Mouse (Mus musculus): ENCODE results near the gene Cisd1.

DNA sequence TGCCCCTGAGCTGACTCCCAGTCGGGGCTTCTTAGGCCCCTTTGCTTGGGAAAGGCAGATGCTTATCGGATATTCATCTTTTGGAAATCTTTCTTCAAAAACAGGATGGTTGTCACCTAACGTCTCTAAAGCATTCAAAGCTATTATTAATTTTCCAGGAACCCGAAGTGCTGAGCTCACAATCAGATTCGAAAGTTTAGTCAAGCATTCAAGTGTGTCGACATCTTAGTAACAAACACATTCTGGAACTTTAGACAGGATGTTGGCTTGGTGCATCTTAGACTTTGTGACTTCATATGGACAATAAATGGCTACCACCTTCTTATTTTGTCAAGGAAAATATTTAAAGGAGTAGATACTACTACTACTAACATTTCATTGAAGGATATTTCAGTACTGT, 16.4 kb downstream of the Cisd1 start:
- TF ChIP-seq MAX (IDR thresholded peaks at IDR 0.05; ENCODE audit: low read length), result no peak
- TF ChIP-seq ZNF384 (IDR thresholded peaks at IDR 0.05; ENCODE audit: low read depth, low read length), result no peak
- TF ChIP-seq USF1 (IDR thresholded peaks at IDR 0.05; ENCODE audit: low read depth, low read length), result no peak
- no peak for TF ChIP-seq POLR2A (IDR thresholded peaks at IDR 0.05; ENCODE audit: low read depth, low read length)
- TF ChIP-seq CTCF (conservative IDR thresholded peaks at IDR 0.05 in 1 of 2, IDR thresholded peaks at IDR 0.05 in 1 of 2; ENCODE audit: low read depth in 2 of 2, low read length in 2 of 2), result no peak
- TF ChIP-seq NRF1 (IDR thresholded peaks at IDR 0.05; ENCODE audit: low read depth, low read length), result no peak
- TF ChIP-seq MEF2A (IDR thresholded peaks at IDR 0.05; ENCODE audit: borderline replicate concordance, low read depth, low read length), result no peak
- no peak for TF ChIP-seq IRF4 (IDR thresholded peaks at IDR 0.05; ENCODE audit: low read depth, low read length)
- no peak for TF ChIP-seq EP300 (IDR thresholded peaks at IDR 0.05; ENCODE audit: low read length)
- no peak for TF ChIP-seq MAFK (IDR thresholded peaks at IDR 0.05; ENCODE audit: insufficient replicate concordance, low read length)
- no peak for TF ChIP-seq E2F4 (IDR thresholded peaks at IDR 0.05; ENCODE audit: insufficient replicate concordance, low read depth, low read length)
- no peak for TF ChIP-seq MXI1 (IDR thresholded peaks at IDR 0.05; ENCODE audit: low read depth, low read length)
- no peak for TF ChIP-seq MYC (IDR thresholded peaks at IDR 0.05; ENCODE audit: low read depth, low read length)
- TF ChIP-seq SIN3A (IDR thresholded peaks at IDR 0.05; ENCODE audit: low read length), result no peak

All from CH12.LX (cell line).